Mouse (Mus musculus) stomach, embryonic 16.5 days (tissue): ENCODE data around the gene Dkk3. TPM values are rescaled to one million over a fixed set of nuclear protein-coding genes. Genes with fewer than 3 reads are reported as not detected.
A peak's percentile ranks its signal among the peaks of the same experiment; 100 is the strongest.

Experiments used
- ATAC-seq: fragments of 200-750 bp; cut with Nextera tagmentation; 2 replicates; pipeline ENCODE4 v1.8.0; 2017; ENCODE audit warnings: moderate number of reproducible peaks, moderate TSS enrichment; ENCODE audit not compliant: insufficient read depth, low FRiP score
- H3K27ac ChIP-seq: fragments of 300-500 bp; sonication (generic); 2 replicates; pipeline ENCODE4 v1.5.1; 2014; ENCODE audit warnings: low read length
- H3K27me3 ChIP-seq: fragments of 300-500 bp; sonication (generic); 2 replicates; pipeline ENCODE4 v1.6.1; 2014; ENCODE audit warnings: low read length, control low read depth, mixed read lengths; ENCODE audit not compliant: control insufficient read depth, insufficient read depth
- H3K36me3 ChIP-seq: fragments of 300-500 bp; sonication (generic); 2 replicates; pipeline ENCODE4 v1.6.1; 2014; ENCODE audit warnings: low read length; ENCODE audit not compliant: control insufficient read depth, insufficient read depth
- H3K4me1 ChIP-seq: fragments of 300-500 bp; sonication (generic); 2 replicates; pipeline ENCODE4 v1.6.1; 2014; ENCODE audit warnings: low read length, control low read depth, mixed read lengths; ENCODE audit not compliant: control insufficient read depth, insufficient read depth
- H3K4me2 ChIP-seq: fragments of 300-500 bp; sonication (generic); 2 replicates; pipeline ENCODE4 v1.6.1; 2014; ENCODE audit warnings: low read depth, low read length, mixed read lengths
- H3K4me3 ChIP-seq: fragments of 300-500 bp; sonication (generic); replicated peaks from 2 replicates; pipeline ENCODE4 v1.5.1; 2014; ENCODE audit warnings: mild to moderate bottlenecking, low read length
- H3K9ac ChIP-seq: fragments of 300-500 bp; sonication (generic); 2 replicates; pipeline ENCODE4 v1.6.1; 2014; ENCODE audit warnings: low read length
- H3K9me3 ChIP-seq: fragments of 300-500 bp; sonication (generic); replicated peaks from 2 replicates; pipeline ENCODE4 v1.6.1; 2016; ENCODE audit warnings: low read length, control low read depth; ENCODE audit not compliant: control insufficient read depth
- WGBS: fragments of 180-500 bp; shearing (Covaris S2); extraction: QIAGEN DNeasy Blood & Tissue Kit; methylation state at CpG from one replicate; pipeline ENCODE4 v1.1.7; 2014; 5-methylcytosine and 5-hydroxymethylcytosine counted together
- polyA plus RNA-seq: library from polyadenylated mRNA; unstranded; fragments of >200 nt; fragmentation: Nextera tagmentation; extraction: Ambion mirVana; gene quantifications from 2 replicates; pipeline ENCODE4 v1.2.1, GENCODE M21; 2015

Dkk3 gene
- polyA plus RNA-seq, result 45.4 and 53.6 TPM in 2 replicates

DNA sequence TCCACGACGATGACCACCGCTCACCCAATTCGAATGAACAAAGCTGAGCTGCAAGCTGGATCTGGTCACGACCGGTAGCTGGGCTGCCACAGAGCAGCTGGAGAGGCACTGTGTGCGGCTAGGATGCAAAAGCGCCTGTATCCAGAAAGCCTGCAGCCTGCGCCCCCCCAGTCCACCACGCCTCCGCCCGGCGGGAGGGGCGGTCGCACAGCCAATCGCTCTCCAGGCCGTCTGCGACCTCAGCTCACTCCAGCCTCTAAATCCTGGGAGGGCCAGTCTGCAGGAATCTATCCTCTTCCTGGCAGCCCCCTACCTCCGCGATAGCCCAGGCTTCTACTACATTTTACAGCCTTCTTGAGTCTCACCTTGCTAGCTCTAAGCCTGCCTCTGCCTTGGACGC, at the start of gene Dkk3:
Gene Dkk3, minus strand, starts transcription at position 116 of the 400 bp plus-strand sequence.
- Histone ChIP-seq H3K27ac (peak within 1 kb of the TSS; percentile 77), H3K9me3 (no peaks in the 10 kb centered on the region), H3K4me3 (peak within 1 kb of the TSS; percentile 59), H3K4me1 (peaks cover 27% of the 10 kb centered on the region), H3K9ac (peak within 1 kb of the TSS; percentile 72), H3K36me3 (no peaks in the 10 kb centered on the region), H3K4me2 (peak within 1 kb of the TSS; percentile 62), H3K27me3 (no peaks in the 10 kb centered on the region)
- WGBS, result 5% methylated on average over 21 of the region's 21 CpGs
- ATAC-seq, result peak; percentile 68; the same call in 1 of the 2 replicates

DNA sequence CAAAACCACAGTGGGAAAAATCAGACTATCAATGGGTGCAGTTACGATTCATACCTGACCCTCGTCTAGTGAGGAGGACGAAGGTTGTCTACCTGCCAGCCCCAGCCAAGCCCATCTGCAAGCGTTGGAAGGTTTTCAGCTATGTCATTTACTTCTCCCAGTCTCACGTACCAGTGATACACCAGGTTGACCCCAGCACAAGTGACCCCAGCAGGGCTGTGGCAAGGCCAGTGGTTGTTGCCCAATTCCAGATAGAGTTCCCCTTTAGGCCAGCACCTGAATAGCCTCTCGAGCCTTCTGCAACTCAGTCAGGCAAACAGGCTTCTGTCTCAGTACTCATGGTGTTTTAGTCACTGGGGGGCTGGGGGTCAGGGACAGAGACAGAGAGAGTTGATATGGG, 48.9 kb upstream of the Dkk3 start:
- Histone ChIP-seq H3K4me3 (no peak overlapping the region), H3K27me3 (no peaks in the 10 kb centered on the region), H3K27ac (no peak overlapping the region), H3K4me2 (no peak overlapping the region), H3K4me1 (peaks cover 24% of the 10 kb centered on the region), H3K9me3 (no peaks in the 10 kb centered on the region), H3K36me3 (no peaks in the 10 kb centered on the region), H3K9ac (no peak overlapping the region)
- no peak for ATAC-seq
- 84% methylated on average over 6 of the region's 6 CpGs for WGBS

DNA sequence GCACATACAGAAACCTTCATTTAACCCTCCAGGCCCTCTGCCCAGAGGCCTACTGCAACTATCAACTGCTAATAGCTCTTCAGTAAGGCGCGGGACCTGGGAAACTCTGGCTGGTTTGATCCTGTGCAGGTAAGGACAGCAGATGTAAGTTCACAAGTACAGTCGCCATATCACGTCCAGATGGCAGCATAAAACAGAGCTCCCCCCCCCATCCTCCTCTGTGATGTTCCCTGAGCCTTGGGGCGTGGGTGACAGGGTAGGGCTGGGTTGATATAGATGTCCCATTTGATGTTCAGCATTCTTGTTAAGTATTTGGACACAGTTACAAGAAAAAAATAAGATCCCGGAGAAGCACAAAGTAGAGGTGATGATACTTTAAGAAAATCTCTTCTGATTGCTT, 46.7 kb upstream of the Dkk3 start:
- no peak for ATAC-seq
- 83% methylated on average over 6 of the region's 6 CpGs for WGBS
- H3K4me1 ChIP-seq, result peaks cover 24% of the 10 kb centered on the region
- H3K36me3 ChIP-seq, result no peaks in the 10 kb centered on the region
- no peak overlapping the region for H3K9ac ChIP-seq
- H3K4me3 ChIP-seq, result no peak overlapping the region
- no peak overlapping the region for H3K4me2 ChIP-seq
- no peak overlapping the region; the same call in 1 of the 2 replicates for H3K27ac ChIP-seq
- no peaks in the 10 kb centered on the region for H3K27me3 ChIP-seq
- no peaks in the 10 kb centered on the region for H3K9me3 ChIP-seq

DNA sequence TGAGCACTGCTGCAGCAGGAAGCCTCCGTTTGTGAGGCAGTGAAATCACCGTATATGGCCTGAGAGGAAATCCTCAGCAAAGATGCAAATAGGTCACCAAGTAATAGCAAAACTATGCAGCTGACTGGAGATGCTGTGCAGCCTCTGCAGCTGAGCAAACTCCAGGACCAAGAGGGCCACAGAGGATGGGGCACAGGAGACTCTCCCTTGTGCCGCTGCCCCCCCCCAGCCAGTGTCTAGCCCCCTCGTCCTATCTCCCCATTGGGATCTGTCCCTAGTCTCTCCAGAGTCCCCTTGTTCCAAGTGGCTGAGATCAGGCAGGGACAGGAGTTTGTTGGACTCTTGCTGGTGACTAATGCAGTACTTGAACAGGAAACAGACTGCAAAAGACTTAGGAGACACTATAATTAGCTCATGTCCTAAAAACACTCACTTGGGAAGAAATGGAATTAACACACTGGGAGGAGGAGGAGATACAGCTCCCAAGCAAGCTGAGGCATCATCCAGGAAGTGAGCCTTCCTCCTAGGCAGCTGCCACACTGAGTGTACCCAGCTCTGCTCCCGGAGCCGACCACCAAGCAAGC, 45.6 kb upstream of the Dkk3 start:
- Histone ChIP-seq H3K4me2 (peak overlapping the region; percentile 19; the same call in 1 of the 2 replicates), H3K27me3 (no peaks in the 10 kb centered on the region), H3K4me3 (no peak overlapping the region), H3K9ac (0 out of 2 replicates have a peak overlapping the region, but pooled peaks have one; percentile 20), H3K4me1 (peaks cover 24% of the 10 kb centered on the region), H3K27ac (peak overlapping the region; percentile 82), H3K9me3 (no peaks in the 10 kb centered on the region), H3K36me3 (no peaks in the 10 kb centered on the region)
- ATAC-seq, result no peak
- WGBS, result 34% methylated on average over 6 of the region's 6 CpGs

DNA sequence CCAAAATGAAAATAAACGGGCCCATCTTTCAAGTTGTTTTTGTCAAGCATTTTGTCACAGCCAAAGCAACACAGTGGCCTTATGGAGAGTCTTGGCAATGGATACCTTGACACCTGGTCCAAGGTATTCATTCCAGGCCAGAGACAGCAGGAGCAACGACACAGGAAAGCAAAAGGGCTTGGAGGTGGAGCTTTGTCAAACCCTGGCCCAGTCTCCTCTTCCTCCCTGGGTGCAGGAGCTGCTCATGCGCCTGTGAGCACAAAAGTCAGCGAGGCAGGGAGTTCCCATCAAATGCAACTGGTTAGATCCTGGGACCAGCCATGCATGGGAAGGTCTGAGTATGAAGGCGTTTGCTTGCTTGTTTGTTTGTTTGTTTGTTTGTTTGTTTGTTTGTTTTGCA, 45.1 kb upstream of the Dkk3 start:
- no peak for ATAC-seq
- Histone ChIP-seq H3K27me3 (no peaks in the 10 kb centered on the region), H3K27ac (peak overlapping the region; percentile 82), H3K36me3 (no peaks in the 10 kb centered on the region), H3K4me1 (peaks cover 24% of the 10 kb centered on the region), H3K9ac (no peak overlapping the region), H3K4me2 (no peak overlapping the region), H3K9me3 (no peaks in the 10 kb centered on the region), H3K4me3 (no peak overlapping the region)
- 61% methylated on average over 5 of the region's 5 CpGs for WGBS

DNA sequence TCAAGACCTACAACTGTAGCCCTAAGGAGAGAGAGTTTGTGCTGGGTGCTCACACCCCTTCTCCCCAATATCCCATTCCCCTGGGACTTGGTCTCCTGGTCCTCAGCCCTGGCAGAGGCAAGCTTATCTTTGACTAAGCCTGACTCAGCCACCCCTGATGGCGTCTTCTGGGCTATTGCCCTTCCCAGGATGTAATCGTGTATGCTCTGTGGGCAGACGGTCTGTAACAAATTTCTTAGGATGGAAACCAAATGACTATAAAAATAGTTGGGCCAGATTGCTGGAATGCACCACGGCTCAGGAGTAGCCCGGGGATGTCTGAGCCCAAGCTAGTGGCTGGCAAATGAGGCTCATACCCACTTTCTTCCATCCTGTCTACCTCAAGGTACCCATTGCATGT, 44.0 kb upstream of the Dkk3 start:
- Histone ChIP-seq H3K27me3 (no peaks in the 10 kb centered on the region), H3K4me2 (no peak overlapping the region), H3K9me3 (no peaks in the 10 kb centered on the region), H3K4me3 (no peak overlapping the region), H3K9ac (no peak overlapping the region), H3K36me3 (no peaks in the 10 kb centered on the region), H3K4me1 (peaks cover 20% of the 10 kb centered on the region), H3K27ac (no peak overlapping the region)
- 81% methylated on average over 5 of the region's 5 CpGs for WGBS
- no peak for ATAC-seq

DNA sequence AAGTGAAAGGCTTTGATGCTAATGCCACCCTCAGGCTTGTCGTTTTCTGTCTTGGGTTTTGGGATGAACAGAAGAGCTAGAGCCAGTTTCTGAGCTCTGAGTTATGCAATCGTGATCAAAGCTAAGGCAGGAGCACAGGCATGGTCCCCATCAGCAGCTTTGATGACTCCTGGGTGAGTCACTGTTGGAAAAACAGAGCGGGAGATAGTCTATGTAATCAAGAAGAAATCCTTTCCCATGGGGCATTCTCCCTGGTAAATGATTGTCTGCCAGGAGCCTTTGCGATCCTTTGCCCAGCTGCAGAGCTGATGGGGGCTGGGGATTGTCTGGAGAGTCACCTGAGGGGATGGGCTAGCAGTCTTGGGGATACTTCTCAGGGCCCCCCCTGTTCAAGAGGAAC, 43.3 kb upstream of the Dkk3 start:
- WGBS, result 31% methylated on average over 4 of the region's 4 CpGs
- Histone ChIP-seq H3K27me3 (no peaks in the 10 kb centered on the region), H3K36me3 (no peaks in the 10 kb centered on the region), H3K4me1 (peaks cover 20% of the 10 kb centered on the region), H3K9me3 (no peaks in the 10 kb centered on the region), H3K27ac (peak overlapping the region; percentile 54; the same call in 1 of the 2 replicates), H3K4me2 (no peak overlapping the region), H3K4me3 (no peak overlapping the region), H3K9ac (no peak overlapping the region)
- peak; percentile 46; the same call in 1 of the 2 replicates for ATAC-seq

DNA sequence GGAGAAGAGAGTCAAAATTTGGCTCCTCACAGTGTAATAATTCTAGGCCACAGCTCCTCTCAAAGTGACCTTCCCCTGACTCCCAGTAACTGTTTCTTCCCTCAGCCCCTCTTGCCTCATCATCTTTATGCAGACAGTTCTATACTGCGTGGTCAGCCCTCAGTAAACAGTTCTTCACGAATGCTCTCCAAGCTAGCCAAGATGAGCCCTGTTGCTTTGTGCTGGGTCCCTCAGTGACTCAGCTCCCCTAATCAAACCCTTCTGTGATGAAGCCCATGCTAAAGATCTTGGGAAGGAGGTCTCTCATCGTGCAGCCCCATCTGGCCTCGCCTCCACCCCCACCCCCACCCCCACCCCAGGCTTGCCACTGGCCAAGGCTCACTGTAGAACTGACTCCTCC, 41.9 kb upstream of the Dkk3 start:
- Histone ChIP-seq H3K4me2 (no peak overlapping the region), H3K4me3 (no peak overlapping the region), H3K9me3 (no peaks in the 10 kb centered on the region), H3K36me3 (no peaks in the 10 kb centered on the region), H3K4me1 (peaks cover 20% of the 10 kb centered on the region), H3K9ac (no peak overlapping the region), H3K27me3 (no peaks in the 10 kb centered on the region), H3K27ac (no peak overlapping the region)
- WGBS, result 43% methylated on average over 4 of the region's 4 CpGs
- ATAC-seq, result no peak

DNA sequence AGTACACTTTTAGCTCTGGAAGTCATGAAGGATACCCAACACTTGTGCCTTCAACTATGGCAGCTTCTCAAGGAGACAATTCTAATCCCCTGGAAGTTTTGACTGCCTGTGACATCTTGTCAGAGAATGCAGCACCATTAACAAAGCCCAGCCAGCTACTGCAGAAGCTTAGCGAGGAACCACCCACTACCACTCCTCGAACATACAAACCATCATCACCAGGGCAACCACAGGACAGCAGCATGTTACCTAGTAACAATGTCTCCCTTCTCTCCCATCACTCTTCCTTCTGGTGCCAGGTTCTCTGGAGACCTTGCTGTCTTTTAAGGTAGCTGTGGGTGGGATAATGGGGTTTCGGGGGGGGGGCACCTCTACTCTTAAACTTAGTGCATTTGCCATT, 40.5 kb upstream of the Dkk3 start:
- H3K27ac ChIP-seq, result no peak overlapping the region
- no peak overlapping the region for H3K4me3 ChIP-seq
- ATAC-seq, result no peak
- peaks cover 12% of the 10 kb centered on the region for H3K4me1 ChIP-seq
- no peaks in the 10 kb centered on the region for H3K9me3 ChIP-seq
- no peak overlapping the region for H3K4me2 ChIP-seq
- no peaks in the 10 kb centered on the region for H3K27me3 ChIP-seq
- no peaks in the 10 kb centered on the region for H3K36me3 ChIP-seq
- no peak overlapping the region for H3K9ac ChIP-seq
- WGBS, result 62% methylated on average over 3 of the region's 3 CpGs
